Mouse (Mus musculus): Measurements from ENCODE around the gene Fam222a. TPM values are rescaled to one million over a fixed set of nuclear protein-coding genes. Genes with fewer than 3 reads are reported as not detected.

Gene Fam222a
- polyA plus RNA-seq, 2 experiments = 0.56 to 0.71 TPM

DNA sequence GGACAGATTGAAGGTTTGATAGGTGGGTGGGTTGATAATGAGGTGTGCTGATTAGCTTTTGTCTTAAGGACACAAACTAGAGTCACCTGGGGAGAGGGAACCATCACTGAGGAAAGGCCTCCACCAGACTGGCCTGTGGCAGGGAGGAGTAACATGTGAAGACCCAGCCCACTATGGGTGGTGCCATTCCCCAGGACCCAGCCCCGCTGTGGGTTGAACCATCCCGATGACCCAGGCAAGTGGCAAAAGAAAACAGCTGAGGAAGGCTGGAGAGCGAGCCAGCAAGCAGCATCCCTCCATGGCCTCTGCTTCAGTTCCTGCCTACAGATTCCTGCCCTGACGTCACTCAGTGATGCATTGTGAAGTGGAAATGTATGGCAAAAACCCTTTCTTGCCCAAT, 23.6 kb upstream of the Fam222a start:
- TF ChIP-seq EP300 (IDR thresholded peaks at IDR 0.05; ENCODE audit: low read depth) (no peak), CTCF (IDR thresholded peaks at IDR 0.05; ENCODE audit: low read depth) (no peak)
- ATAC-seq (ENCODE audit: insufficient read depth) = no peak

DNA sequence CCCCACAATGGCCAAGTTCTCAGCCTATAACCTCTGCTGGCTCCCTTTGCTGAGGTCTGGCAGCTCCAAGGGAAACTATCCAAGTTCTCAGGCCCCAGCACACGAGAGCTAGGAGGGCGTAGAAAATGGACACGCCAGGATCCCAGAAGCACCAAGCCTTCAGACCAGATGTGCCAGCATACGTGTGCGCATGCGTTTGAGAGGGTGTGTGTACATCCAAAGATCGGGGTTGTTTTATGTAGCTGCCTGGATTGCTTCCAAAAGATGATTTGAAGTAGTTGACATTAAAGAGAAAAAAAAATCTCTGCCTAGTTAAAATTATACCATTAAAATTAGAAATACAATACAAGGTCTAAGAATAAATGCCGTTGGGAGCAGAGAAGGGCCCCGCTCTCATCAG, 22.7 kb upstream of the Fam222a start:
- TF ChIP-seq CTCF (IDR thresholded peaks at IDR 0.05; ENCODE audit: low read depth) (no peak), EP300 (IDR thresholded peaks at IDR 0.05; ENCODE audit: low read depth) (no peak)
- no peak overlapping the region for H3K27ac ChIP-seq
- H3K4me1 ChIP-seq (replicated peaks; ENCODE audit: control insufficient read depth in 2 of 2, insufficient read depth in 2 of 2, low read length in 1 of 2) = no peaks in the 10 kb centered on the region; a peak in 1 of 4 replicates
- H3K9ac ChIP-seq (replicated peaks) = no peak overlapping the region
- no peaks in the 10 kb centered on the region for H3K27me3 ChIP-seq (ENCODE audit: control insufficient read depth, insufficient read depth, low read length)
- ATAC-seq (ENCODE audit: insufficient read depth) (no peak), DNase-seq (ENCODE audit: low read depth in 3 of 3, low spot score in 3 of 3) (no peak)
- H3K4me3 ChIP-seq (ENCODE audit: insufficient read depth in 1 of 2, low read depth in 2 of 2, low read length in 2 of 2) = no peak overlapping the region
- no peaks in the 10 kb centered on the region; the same call in 1 of the 2 replicates for H3K9me3 ChIP-seq (ENCODE audit: control insufficient read depth, low read length)
- H3K4me2 ChIP-seq (ENCODE audit: low read depth) = no peak overlapping the region
- whole genome bisulfite sequencing (ENCODE audit: insufficient replicate concordance) = 73% methylated on average over 9 of the region's 9 CpGs
- no peaks in the 10 kb centered on the region for H3K36me3 ChIP-seq (replicated peaks; ENCODE audit: control insufficient read depth, insufficient read depth, low read depth)

More for the DNA sequence above, 23.6 kb upstream of the Fam222a start:
- no peak for DNase-seq (ENCODE audit: low read depth in 3 of 3, low spot score in 3 of 3)
- H3K4me1 ChIP-seq (replicated peaks; ENCODE audit: control insufficient read depth in 2 of 2, insufficient read depth in 2 of 2, low read length in 1 of 2) = no peaks in the 10 kb centered on the region
- H3K4me3 ChIP-seq (ENCODE audit: insufficient read depth in 1 of 2, low read depth in 2 of 2, low read length in 2 of 2) = no peak overlapping the region
- H3K27ac ChIP-seq = no peak overlapping the region
- no peak overlapping the region for H3K4me2 ChIP-seq (ENCODE audit: low read depth)
- no peaks in the 10 kb centered on the region for H3K27me3 ChIP-seq (ENCODE audit: control insufficient read depth, insufficient read depth, low read length)
- H3K9me3 ChIP-seq (ENCODE audit: control insufficient read depth, low read length) = no peaks in the 10 kb centered on the region; the same call in 1 of the 2 replicates
- H3K9ac ChIP-seq (replicated peaks) = no peak overlapping the region
- no peaks in the 10 kb centered on the region for H3K36me3 ChIP-seq (replicated peaks; ENCODE audit: control insufficient read depth, insufficient read depth, low read depth)
- 55% methylated on average over 4 of the region's 4 CpGs for WGBS (ENCODE audit: insufficient replicate concordance)

DNA sequence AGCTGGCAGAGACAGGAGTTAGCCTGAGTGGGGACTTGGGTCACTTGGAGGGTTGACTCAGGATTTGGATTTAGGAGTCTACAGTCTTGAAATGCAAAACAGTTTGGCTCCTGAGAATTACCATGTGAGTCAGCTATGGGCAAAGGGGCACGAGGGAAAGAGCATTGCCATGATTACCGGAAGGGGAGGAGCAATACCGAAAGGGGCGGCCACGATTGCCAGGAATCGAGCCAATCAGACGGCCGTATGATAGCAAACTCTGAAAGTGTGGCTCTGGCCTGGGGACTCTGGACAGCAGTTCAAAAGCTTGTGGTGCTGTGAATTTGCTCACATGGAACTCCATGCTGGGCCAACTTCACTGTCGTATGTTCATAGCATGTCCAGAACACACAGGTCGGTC, 18.8 kb upstream of the Fam222a start:
- no peak overlapping the region for H3K9ac ChIP-seq (replicated peaks)
- no peak overlapping the region for H3K27ac ChIP-seq
- WGBS (ENCODE audit: insufficient replicate concordance) = 72% methylated on average over 10 of the region's 10 CpGs
- no peak overlapping the region for H3K4me3 ChIP-seq (ENCODE audit: insufficient read depth in 1 of 2, low read depth in 2 of 2, low read length in 2 of 2)
- no peak overlapping the region for H3K4me2 ChIP-seq (ENCODE audit: low read depth)
- no peaks in the 10 kb centered on the region for H3K9me3 ChIP-seq (ENCODE audit: control insufficient read depth, low read length)
- H3K27me3 ChIP-seq (ENCODE audit: control insufficient read depth, insufficient read depth, low read length) = no peaks in the 10 kb centered on the region
- H3K4me1 ChIP-seq (replicated peaks; ENCODE audit: control insufficient read depth in 2 of 2, insufficient read depth in 2 of 2, low read length in 1 of 2) = no peaks in the 10 kb centered on the region; a peak in 1 of 4 replicates
- ATAC-seq (ENCODE audit: insufficient read depth) (no peak), DNase-seq (ENCODE audit: low read depth in 3 of 3, low spot score in 3 of 3) (no peak)
- H3K36me3 ChIP-seq (replicated peaks; ENCODE audit: control insufficient read depth, insufficient read depth, low read depth) = no peaks in the 10 kb centered on the region
- no peak for TF ChIP-seq EP300 (IDR thresholded peaks at IDR 0.05; ENCODE audit: low read depth)
- TF ChIP-seq CTCF (IDR thresholded peaks at IDR 0.05; ENCODE audit: low read depth) = no peak

DNA sequence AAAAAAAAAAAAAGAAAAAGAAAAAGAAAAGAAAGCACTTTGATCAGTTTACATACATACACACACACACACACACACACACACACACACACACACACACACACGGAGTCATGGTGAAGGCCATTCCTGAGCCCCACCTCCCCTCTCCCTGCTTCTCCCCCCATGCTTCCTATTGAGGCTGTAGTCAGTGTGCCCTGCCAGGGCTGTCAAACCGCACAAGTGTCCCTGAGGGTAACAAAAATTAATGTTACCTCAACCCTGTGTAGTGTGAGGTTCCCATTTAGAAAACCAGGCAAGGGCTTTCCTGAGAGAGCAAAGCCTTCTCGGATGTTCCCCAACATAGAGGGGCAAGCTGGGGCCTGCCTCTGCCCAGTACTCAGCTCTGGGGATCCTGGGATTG, 18.0 kb upstream of the Fam222a start:
- no peak overlapping the region for H3K9ac ChIP-seq (replicated peaks)
- H3K27ac ChIP-seq = no peak overlapping the region
- DNase-seq (ENCODE audit: low read depth in 3 of 3, low spot score in 3 of 3) = no peak
- H3K4me1 ChIP-seq (replicated peaks; ENCODE audit: control insufficient read depth in 2 of 2, insufficient read depth in 2 of 2, low read length in 1 of 2) = no peaks in the 10 kb centered on the region; a peak in 1 of 4 replicates
- 48% methylated on average over 3 of the region's 3 CpGs for WGBS (ENCODE audit: insufficient replicate concordance)
- no peaks in the 10 kb centered on the region for H3K9me3 ChIP-seq (ENCODE audit: control insufficient read depth, low read length)
- H3K27me3 ChIP-seq (ENCODE audit: control insufficient read depth, insufficient read depth, low read length) = no peaks in the 10 kb centered on the region
- H3K4me2 ChIP-seq (ENCODE audit: low read depth) = no peak overlapping the region
- H3K4me3 ChIP-seq (ENCODE audit: insufficient read depth in 1 of 2, low read depth in 2 of 2, low read length in 2 of 2) = no peak overlapping the region
- no peaks in the 10 kb centered on the region for H3K36me3 ChIP-seq (replicated peaks; ENCODE audit: control insufficient read depth, insufficient read depth, low read depth)
- ATAC-seq (ENCODE audit: insufficient read depth) = no peak
- no peak for TF ChIP-seq CTCF (IDR thresholded peaks at IDR 0.05; ENCODE audit: low read depth)
- no peak for TF ChIP-seq EP300 (IDR thresholded peaks at IDR 0.05; ENCODE audit: low read depth)

DNA sequence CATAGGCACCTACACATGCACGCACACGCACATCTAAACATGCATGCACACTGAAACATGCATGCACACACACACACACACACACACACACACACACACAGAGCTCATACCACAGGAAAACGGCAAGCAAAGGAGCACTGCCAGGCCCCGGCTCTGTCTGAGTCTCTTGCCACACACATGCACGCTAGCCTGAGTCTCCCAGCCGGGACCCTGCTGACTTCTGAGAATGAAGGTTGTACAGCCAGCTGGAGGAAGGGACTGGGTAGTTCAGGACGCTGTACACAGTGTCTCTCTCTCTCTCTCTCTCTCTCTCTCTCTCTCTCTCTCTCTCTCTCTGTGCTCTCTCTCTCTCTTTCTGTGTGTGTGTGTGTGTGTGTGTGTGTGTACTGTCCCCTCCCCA, 17.4 kb upstream of the Fam222a start:
- Histone ChIP-seq H3K9ac (replicated peaks) (no peak overlapping the region), H3K4me3 (ENCODE audit: insufficient read depth in 1 of 2, low read depth in 2 of 2, low read length in 2 of 2) (no peak overlapping the region), H3K4me1 (replicated peaks; ENCODE audit: control insufficient read depth in 2 of 2, insufficient read depth in 2 of 2, low read length in 1 of 2) (no peaks in the 10 kb centered on the region; a peak in 1 of 4 replicates), H3K27ac (no peak overlapping the region), H3K27me3 (ENCODE audit: control insufficient read depth, insufficient read depth, low read length) (no peaks in the 10 kb centered on the region), H3K9me3 (ENCODE audit: control insufficient read depth, low read length) (no peaks in the 10 kb centered on the region), H3K36me3 (replicated peaks; ENCODE audit: control insufficient read depth, insufficient read depth, low read depth) (no peaks in the 10 kb centered on the region), H3K4me2 (ENCODE audit: low read depth) (no peak overlapping the region)
- ATAC-seq (ENCODE audit: insufficient read depth) = no peak
- DNase-seq (ENCODE audit: low read depth in 3 of 3, low spot score in 3 of 3) = no peak
- TF ChIP-seq EP300 (IDR thresholded peaks at IDR 0.05; ENCODE audit: low read depth) (no peak), CTCF (IDR thresholded peaks at IDR 0.05; ENCODE audit: low read depth) (no peak)
- 50% methylated on average over 7 of the region's 7 CpGs for WGBS (ENCODE audit: insufficient replicate concordance)
